Mouse (Mus musculus): ENCODE measurements around the gene Sympk.

DNA sequence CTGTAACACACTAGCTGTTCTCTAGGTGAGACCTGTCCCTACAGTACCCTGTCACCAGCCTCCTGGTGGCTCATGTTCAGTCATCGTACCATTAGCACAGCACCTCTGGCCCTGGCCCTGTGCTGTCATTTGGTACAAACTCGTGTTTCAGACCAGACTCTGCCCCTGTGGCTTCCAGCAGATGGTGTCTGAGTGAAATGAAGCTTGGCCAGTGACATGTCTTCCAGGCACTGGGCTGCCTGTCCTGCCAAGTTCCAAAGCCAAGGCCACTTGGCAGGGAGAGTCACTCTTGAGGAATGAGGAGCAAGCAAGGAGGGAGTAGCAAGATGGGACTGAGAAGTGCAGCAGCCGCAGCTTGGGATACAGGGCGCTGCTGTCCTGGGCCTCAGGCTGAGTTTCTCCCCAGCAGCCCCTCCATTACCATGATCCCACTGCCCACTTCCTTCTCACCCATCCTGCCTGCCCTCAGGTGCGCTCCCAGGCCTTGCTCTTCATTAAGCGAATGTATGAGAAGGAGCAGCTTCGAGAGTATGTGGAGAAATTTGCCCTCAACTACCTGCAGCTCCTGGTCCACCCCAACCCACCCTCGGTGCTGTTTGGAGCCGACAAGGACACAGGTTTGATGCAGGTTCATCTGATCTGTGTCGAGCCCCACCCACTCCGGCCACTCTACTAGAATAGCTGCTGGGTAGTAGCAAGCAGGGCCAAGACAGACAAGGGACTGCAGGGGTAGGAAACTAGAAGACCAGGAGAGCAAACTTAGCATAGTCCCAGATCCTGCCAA is 22.3 kb downstream of the Sympk start:
- 0 out of 2 replicates have a peak, but pooled peaks have one; percentile 16 for TF ChIP-seq CTCF (IDR thresholded peaks at IDR 0.05; ENCODE audit: borderline replicate concordance, insufficient read depth, low read depth, low read length)
- TF ChIP-seq POLR2A (IDR thresholded peaks at IDR 0.05; ENCODE audit: borderline replicate concordance, insufficient read depth, low read length): no peak

Data from cerebellum, adult 2 months (tissue).